Mouse (Mus musculus): ENCODE results near the gene Ptch2.

Gene Ptch2

GRCm38 (mm10) chr4:117151416-117151815 is 55.5 kb downstream of the Ptch2 start:
- no peak for DNase-seq (ENCODE audit: low read depth, low spot score)

- DNase-seq (ENCODE audit: low read depth, low spot score): no peak
Observed at GRCm38 (mm10) chr4:117152714-117153113, 56.8 kb downstream of the Ptch2 start.

GRCm38 (mm10) chr4:117155020-117155791 is 59.3 kb downstream of the Ptch2 start:
- DNase-seq (ENCODE audit: low read depth, low spot score): no peak

DNA sequence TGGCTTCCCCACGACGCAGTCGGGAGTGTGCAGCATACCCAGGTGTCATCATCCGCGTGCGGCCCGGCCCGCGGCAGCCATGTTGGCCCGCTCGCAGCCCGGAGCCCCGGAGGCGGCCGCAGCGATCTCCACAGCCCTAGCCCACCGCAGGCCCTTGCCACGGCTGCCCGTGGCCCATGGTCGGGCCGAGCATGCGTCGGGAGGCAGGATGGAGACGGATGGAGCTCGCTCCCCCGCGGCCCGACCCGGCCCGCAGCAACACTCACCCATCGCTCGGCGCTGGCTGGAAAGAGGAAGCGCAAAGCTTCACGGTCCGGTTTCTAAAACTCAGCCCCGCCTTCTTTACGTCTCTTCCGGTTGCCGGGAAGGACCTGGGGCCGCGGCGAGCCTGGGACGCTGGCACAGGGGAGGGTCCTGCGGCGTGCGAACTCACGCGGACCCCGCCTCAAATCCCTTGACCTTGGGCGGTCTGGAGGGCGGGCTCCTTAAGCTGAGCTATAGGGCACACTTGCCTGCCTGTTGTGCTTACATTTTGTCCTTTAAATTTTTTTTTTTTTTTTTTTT is 60.0 kb downstream of the Ptch2 start, which contains the start of gene Rps8:
Rps8 (minus strand) TSS at position 452 of the 564 bp plus-strand sequence.
- DNase-seq (ENCODE audit: low read depth, low spot score): peak; percentile 82

DNA sequence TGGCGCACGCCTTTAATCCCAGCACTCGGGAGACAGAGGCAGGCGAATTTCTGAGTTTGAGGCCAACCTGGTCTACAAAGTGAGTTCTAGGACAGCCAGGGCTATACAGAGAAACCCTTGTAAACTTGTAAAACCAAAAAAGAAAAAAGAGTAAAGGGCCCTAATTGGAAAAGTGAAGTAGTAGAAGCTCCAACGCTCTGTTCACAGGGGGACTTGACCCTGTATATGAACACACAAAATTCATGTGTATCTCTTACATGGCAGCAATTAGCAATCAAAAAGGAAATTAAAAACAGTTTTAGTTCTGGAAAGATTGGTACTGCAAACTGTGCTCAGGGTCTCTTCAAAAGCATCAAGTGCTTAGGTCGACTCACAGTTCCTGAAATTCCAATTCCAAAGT is 60.5 kb downstream of the Ptch2 start:
- DNase-seq (ENCODE audit: low read depth, low spot score): no peak

DNA sequence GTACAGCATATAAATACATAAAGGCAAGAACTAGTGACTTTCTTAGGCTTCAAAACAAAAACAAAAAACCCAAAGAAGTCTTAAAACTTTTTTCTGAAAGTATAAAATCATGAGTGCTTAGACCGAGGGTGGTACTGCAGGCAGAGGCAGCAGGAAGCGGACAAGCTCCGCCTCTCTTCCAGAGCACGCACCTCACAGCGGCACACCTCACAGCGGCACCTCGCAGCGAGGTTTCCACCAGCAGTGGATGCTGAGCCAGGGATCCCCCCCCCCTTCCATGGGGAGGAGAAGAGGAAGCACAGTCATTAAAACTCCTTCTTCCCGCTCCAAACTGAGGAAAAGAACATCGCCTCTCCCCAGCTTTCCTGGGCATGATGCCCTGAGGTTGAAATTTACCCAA is 63.8 kb downstream of the Ptch2 start:
- DNase-seq (ENCODE audit: low read depth, low spot score): no peak

DNA sequence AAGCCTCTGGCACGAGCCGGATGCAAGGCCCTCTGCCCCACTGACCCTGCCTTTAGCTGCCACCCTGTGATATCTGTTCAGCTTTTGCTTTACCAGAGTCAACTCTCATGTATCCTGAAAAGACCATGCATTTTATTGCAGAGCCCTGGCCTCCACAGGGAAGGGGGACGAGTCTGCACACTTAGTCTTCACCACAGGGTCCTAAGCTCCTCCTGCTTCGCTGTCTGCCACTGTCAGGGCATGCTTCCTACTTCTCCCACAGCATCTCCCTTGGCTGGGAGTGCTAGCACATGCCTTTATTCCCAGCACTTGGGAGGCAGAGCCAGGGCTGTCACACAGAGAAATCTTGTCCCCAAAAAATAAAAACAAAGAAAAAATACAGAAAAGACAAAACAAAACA is 65.3 kb downstream of the Ptch2 start:
- DNase-seq (ENCODE audit: low read depth, low spot score): no peak
